Mouse (Mus musculus): ENCODE data around the gene Trappc2l.

- no peak for TF ChIP-seq TCF3 (IDR thresholded peaks at IDR 0.05; ENCODE audit: insufficient read length, low read depth)
- no peak for TF ChIP-seq MYOG (IDR thresholded peaks at IDR 0.05; ENCODE audit: control insufficient read depth in 1 of 3, insufficient read depth in 1 of 3, insufficient read length in 2 of 3, low read depth in 2 of 3)
- TF ChIP-seq POLR2A (IDR thresholded peaks at IDR 0.05; ENCODE audit: insufficient read length, low read depth): no peak
- no peak for TF ChIP-seq POLR2AphosphoS2 (IDR thresholded peaks at IDR 0.05; ENCODE audit: insufficient read length, low read depth)
- no peak for TF ChIP-seq MAX (IDR thresholded peaks at IDR 0.05; ENCODE audit: low read depth)
- TF ChIP-seq MYOD1 (IDR thresholded peaks at IDR 0.05; ENCODE audit: control insufficient read depth in 1 of 3, insufficient read length in 2 of 3, low read depth in 2 of 3): no peak
- no peak for TF ChIP-seq TCF12 (IDR thresholded peaks at IDR 0.05; ENCODE audit: insufficient read depth, poor library complexity, severe bottlenecking)
- TF ChIP-seq CEBPB (IDR thresholded peaks at IDR 0.05; ENCODE audit: insufficient read depth, poor library complexity, severe bottlenecking): no peak
- no peak for TF ChIP-seq USF1 (IDR thresholded peaks at IDR 0.05; ENCODE audit: low read depth)
- TF ChIP-seq E2F4 (IDR thresholded peaks at IDR 0.05; ENCODE audit: insufficient read depth): no peak
- TF ChIP-seq SRF (IDR thresholded peaks at IDR 0.05; ENCODE audit: control insufficient read depth, insufficient read length, low read depth): no peak
- no peak for TF ChIP-seq REST (IDR thresholded peaks at IDR 0.05; ENCODE audit: insufficient read depth, insufficient read length)
Observed at GRCm38 (mm10) chr8:122575286-122575685, 36.2 kb upstream of the Trappc2l start.

All from myocyte (in vitro differentiated cells).